Mouse (Mus musculus) stomach, embryonic 15.5 days (tissue): ENCODE measurements at regions not wholly inside any gene's neighbourhood (a gene's known extent, or its start where the extent isn't known, plus 50 kb on each side); places are given as distances from the start of the nearest gene placed in this dataset.

ENCODE experiments used
- ATAC-seq: fragments of 200-750 bp; cut with Nextera tagmentation; 2 replicates; pipeline ENCODE4 v1.8.0; 2017; ENCODE audit warnings: low read depth, moderate number of reproducible peaks, moderate TSS enrichment; ENCODE audit not compliant: insufficient read depth, low FRiP score
- H3K27ac ChIP-seq: fragments of 300-500 bp; sonication (generic); 2 replicates; pipeline ENCODE4 v1.5.1; 2015; ENCODE audit warnings: mild to moderate bottlenecking, inconsistent platforms
- H3K27me3 ChIP-seq: fragments of 300-500 bp; sonication (generic); replicated peaks from 2 replicates; pipeline ENCODE4 v1.6.1; 2015; ENCODE audit warnings: inconsistent platforms
- H3K36me3 ChIP-seq: fragments of 300-500 bp; sonication (generic); 2 replicates; pipeline ENCODE4 v1.6.1; 2015; ENCODE audit warnings: inconsistent platforms
- H3K4me1 ChIP-seq: fragments of 300-500 bp; sonication (generic); 2 replicates; pipeline ENCODE4 v1.6.1; 2015; ENCODE audit warnings: inconsistent platforms
- H3K4me2 ChIP-seq: fragments of 300-500 bp; sonication (generic); 2 replicates; pipeline ENCODE4 v1.6.1; 2015; ENCODE audit warnings: mild to moderate bottlenecking, inconsistent platforms
- H3K4me3 ChIP-seq: fragments of 300-500 bp; sonication (generic); replicated peaks from 2 replicates; pipeline ENCODE4 v1.5.1; 2015; ENCODE audit warnings: inconsistent platforms
- H3K9ac ChIP-seq: fragments of 300-500 bp; sonication (generic); 2 replicates; pipeline ENCODE4 v1.6.1; 2015; ENCODE audit warnings: inconsistent platforms
- H3K9me3 ChIP-seq: fragments of 300-500 bp; sonication (generic); 2 replicates; pipeline ENCODE4 v1.6.1; 2016; ENCODE audit warnings: inconsistent platforms
- WGBS: fragments of 180-500 bp; shearing (Covaris S2); methylation state at CpG from one replicate; pipeline ENCODE4 v1.1.7; 2015; 5-methylcytosine and 5-hydroxymethylcytosine counted together

DNA sequence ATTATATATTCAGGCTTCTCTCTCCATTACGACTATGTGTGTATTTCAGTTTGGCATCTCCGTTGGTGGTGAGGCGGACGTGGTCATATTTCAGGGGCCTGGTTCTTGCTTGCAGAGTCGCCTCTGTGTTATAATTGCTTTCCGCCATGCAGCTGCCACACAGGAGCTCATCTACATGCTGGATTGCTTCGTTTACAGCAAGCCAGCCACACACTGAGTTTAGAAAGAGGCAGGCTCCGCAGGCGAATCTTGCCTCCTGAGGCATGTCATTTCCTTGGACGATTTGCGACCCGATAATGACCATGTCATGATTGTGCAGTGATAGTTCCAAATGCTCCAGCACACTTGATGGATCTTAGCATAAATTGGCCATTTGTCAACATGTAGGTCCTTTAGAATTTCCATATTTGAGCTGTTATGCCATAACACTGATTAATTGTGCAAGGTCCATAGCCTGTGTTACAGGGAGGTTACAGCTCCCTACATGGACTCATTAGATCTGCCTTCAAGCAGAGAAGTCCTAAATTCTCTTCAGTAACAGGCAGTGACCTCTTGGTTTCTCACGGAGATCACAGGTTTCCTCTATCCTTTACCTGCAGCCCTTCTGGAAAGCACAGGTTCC, 335.9 kb downstream of the Psat1 start:
- H3K36me3 ChIP-seq = no peaks in the 10 kb centered on the region
- no peak for ATAC-seq
- 66% methylated on average over 13 of the region's 13 CpGs for WGBS

DNA sequence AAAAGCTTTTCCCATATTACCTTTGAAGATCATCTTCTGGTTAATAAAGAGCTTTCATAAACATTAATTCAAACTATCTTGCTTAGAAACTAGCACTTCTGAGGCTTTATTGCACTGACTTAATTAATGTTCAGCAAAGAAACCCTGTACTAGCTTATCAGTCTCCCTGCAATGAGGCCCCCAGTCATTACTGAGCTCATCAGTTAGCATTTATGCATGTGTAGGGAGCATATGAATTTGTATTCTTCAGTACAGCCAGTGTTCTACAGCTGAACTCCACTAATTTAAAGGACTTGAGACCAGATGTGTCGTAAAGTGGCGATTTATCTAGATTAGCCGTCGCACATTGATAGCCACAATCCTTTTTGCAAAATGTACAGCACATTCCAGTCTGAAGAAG, 340.7 kb downstream of the Psat1 start:
- no peak overlapping the region for H3K27ac ChIP-seq
- no peaks in the 10 kb centered on the region for H3K27me3 ChIP-seq
- no peaks in the 10 kb centered on the region for H3K4me1 ChIP-seq
- H3K9ac ChIP-seq = no peak overlapping the region
- WGBS = 71% methylated on average over 4 of the region's 4 CpGs
- no peak for ATAC-seq
- H3K4me3 ChIP-seq = no peak overlapping the region
- no peaks in the 10 kb centered on the region for H3K36me3 ChIP-seq
- H3K4me2 ChIP-seq = no peak overlapping the region
- H3K9me3 ChIP-seq = no peaks in the 10 kb centered on the region

More for the DNA sequence above, 335.9 kb downstream of the Psat1 start:
- Histone ChIP-seq H3K4me1 (0 out of 2 replicates have a peak, but pooled peaks cover 4% of the 10 kb centered on the region), H3K27ac (no peak overlapping the region), H3K9me3 (no peaks in the 10 kb centered on the region), H3K27me3 (no peaks in the 10 kb centered on the region), H3K4me2 (no peak overlapping the region), H3K9ac (no peak overlapping the region), H3K4me3 (no peak overlapping the region)

DNA sequence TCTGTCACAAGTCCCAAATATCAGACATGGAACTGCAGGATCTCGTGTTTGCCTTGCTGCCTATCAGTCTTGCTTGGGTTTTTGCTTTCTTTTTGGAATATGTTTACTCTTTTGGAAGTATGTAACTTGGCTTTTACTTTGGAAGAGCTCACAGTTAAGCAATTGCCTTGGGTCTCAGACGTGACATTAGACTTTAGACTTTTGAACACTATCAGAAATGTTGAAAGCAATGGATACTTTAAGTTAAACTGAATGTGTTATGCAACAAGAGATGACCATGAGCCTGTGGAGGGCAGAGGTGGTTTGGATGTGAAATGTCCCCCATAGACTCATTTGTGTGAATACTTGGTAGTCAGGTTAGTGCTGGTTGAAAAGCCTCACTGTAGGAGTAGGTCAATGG, 354.3 kb downstream of the Psat1 start:
- Histone ChIP-seq H3K27ac (no peak overlapping the region), H3K27me3 (no peaks in the 10 kb centered on the region), H3K9ac (no peak overlapping the region), H3K4me1 (no peaks in the 10 kb centered on the region), H3K4me2 (no peak overlapping the region), H3K4me3 (no peak overlapping the region), H3K9me3 (no peaks in the 10 kb centered on the region), H3K36me3 (no peaks in the 10 kb centered on the region)
- WGBS = 63% methylated on average over 2 of the region's 2 CpGs
- ATAC-seq = no peak

DNA sequence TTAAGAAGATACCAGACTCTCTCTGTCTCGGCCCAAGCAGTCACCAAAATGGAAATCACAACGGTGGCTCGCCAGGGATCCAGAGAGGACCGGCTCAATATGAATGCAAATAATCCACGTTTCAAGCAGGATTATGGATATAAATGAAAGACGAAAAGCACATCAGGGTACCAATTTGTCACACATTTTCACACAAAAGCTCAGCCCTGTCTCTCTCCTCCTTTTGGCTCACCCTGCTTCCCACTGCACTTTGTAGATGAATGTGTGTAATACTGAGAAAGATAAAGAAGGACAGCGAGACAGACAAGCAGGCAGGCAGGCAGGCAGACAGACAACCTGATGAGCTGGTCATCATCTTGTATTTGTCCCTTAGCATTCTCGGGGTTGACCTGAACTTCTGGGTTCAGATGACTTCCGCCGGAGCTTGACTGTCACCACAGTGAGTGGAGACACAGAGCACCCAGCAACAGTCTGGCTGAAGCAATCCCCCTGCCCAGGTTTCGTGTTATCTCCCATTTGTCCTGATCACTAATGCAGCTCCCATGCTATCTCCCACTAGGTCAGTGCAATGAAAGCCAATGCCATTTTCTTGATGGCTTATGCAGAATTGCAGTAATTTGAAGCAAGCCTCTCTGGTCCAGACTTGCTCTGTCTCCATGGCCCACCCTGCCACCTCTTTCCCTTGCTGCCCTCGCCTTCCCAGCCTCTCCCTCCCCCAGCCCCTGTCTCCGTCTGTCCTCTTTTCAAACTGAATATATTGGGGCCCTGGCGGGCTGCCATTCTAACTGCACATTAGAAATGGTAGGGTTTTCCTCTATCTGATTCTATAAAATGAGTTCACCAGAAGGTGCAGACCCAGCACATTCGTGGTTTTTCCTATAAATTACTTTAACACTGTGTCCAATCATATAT, 363.1 kb downstream of the Psat1 start:
- Histone ChIP-seq H3K4me3 (no peak overlapping the region), H3K9ac (no peak overlapping the region), H3K4me1 (no peaks in the 10 kb centered on the region), H3K27me3 (no peaks in the 10 kb centered on the region), H3K4me2 (no peak overlapping the region), H3K9me3 (no peaks in the 10 kb centered on the region), H3K36me3 (no peaks in the 10 kb centered on the region), H3K27ac (no peak overlapping the region)
- ATAC-seq = no peak
- WGBS = 80% methylated on average over 15 of the region's 15 CpGs

DNA sequence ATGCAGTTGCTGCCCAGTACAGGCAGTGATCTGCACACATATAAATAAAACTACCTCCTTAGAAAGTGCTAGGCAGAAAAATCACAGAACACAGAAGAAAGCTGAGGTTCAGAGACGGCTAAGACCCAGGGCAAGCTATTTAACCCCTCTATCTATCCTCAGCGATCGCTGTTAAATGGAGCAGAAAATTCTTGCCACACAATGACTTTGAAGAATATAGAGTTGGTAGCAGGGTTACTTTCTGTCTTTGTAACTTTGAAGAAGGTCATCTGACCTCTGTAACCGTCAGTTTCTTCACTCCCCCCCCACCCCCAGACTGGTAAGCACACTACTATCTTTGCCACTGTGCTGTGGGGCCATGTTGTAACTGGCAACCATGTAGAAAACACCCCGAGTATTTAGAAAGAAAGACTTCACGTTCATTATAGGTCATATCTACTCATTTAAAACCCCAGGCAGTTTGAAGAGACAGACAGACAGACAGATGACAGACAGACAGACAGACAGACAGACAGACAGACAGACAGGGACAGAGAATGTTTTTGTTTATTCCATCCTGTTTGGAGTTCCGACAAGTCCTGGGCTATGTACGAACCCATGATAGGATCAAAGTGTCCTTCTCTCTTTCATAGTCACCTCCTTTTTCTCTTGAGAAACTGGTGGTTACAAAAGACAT, 363.9 kb downstream of the Psat1 start:
- ATAC-seq = no peak
- H3K4me1 ChIP-seq = no peaks in the 10 kb centered on the region
- 83% methylated on average over 8 of the region's 8 CpGs for WGBS
- H3K9ac ChIP-seq = no peak overlapping the region
- H3K4me3 ChIP-seq = no peak overlapping the region
- H3K9me3 ChIP-seq = no peaks in the 10 kb centered on the region
- H3K36me3 ChIP-seq = no peaks in the 10 kb centered on the region
- H3K4me2 ChIP-seq = no peak overlapping the region
- no peaks in the 10 kb centered on the region for H3K27me3 ChIP-seq
- no peak overlapping the region for H3K27ac ChIP-seq

DNA sequence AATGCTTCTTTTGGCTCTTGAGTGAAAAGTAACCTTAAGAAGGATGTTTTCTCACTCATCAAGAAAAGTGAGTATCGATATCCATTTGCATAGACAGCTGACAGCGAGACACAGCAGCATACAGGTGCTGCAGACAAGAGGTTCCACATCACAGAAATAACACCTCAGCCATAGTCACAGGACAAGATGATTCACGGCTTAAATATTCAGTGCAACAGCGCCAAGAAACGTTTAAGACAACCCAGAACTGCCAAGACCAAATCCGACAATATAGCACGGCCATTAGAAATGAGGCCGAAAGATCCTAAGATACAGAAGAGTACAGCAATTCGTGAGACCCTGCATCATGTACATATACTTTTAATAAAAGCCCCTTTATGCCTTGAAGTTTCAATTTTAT, 375.9 kb downstream of the Psat1 start:
- no peak overlapping the region for H3K4me2 ChIP-seq
- H3K9ac ChIP-seq = no peak overlapping the region
- no peak for ATAC-seq
- no peak overlapping the region for H3K4me3 ChIP-seq
- H3K27me3 ChIP-seq = no peaks in the 10 kb centered on the region
- H3K27ac ChIP-seq = no peak overlapping the region
- 83% methylated on average over 9 of the region's 9 CpGs for WGBS
- H3K9me3 ChIP-seq = no peaks in the 10 kb centered on the region
- no peaks in the 10 kb centered on the region for H3K4me1 ChIP-seq
- H3K36me3 ChIP-seq = no peaks in the 10 kb centered on the region

DNA sequence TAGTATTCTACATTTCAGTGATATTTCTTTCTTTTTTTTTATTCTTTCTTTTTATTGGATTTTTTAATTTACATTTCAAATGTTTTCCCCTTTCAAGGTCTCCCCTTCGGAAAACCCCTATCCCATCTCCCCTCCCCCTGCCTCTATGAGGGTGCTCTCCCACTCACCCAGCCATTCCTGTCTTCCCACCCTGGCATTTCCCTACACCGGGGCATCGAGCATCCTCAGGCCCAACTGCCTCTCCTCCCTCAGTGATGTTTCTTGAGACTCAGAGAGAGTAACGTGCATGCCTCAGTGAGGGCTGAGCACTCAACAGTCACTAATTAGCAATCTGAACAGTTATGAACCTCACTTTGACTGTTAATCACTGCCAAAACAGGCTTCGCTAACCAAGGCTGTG, 385.6 kb downstream of the Psat1 start:
- no peak overlapping the region for H3K9ac ChIP-seq
- no peaks in the 10 kb centered on the region for H3K9me3 ChIP-seq
- 92% methylated on average over 5 of the region's 5 CpGs for WGBS
- no peaks in the 10 kb centered on the region for H3K27me3 ChIP-seq
- H3K27ac ChIP-seq = no peak overlapping the region
- H3K4me1 ChIP-seq = no peaks in the 10 kb centered on the region
- H3K4me2 ChIP-seq = no peak overlapping the region
- ATAC-seq = no peak
- no peak overlapping the region for H3K4me3 ChIP-seq
- no peaks in the 10 kb centered on the region for H3K36me3 ChIP-seq

DNA sequence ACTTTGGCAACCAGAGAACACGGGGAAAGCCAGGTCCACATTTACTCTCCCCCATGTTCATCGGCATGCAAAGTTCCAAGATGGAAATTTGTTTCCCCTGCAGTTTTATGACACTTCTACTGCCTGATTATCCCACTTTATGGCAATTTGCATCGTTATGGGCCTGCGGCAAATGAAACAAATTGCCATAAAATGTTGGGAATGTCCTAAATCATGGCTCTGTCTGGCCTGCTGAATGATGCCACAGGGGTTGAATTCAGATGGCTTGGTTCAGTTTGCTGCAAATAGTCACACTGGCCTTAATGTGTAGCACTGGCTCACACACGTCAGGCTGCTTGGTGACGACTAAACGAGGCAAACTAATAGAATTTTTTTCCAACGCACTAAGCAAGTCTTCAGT, 393.2 kb downstream of the Psat1 start:
- WGBS = 87% methylated on average over 8 of the region's 8 CpGs

DNA sequence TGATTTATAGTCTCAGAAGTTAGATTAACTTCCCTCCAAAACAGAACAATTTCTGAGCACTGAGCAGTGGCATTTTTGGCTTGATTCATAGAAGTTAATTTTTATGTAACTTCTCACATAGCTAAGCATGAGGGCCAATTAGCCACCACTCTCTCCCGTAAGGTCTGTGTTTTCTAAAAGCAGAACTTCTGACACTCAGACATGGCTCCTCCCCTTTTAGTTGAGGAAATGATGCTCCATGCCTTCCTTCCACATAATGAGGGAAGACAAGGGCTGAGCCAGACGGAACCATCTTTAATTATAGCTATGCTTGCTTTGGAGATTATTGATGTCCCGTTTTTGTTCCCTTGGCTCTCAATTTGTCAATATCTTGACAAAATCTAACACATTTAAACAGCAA, 429.3 kb downstream of the Psat1 start:
- WGBS = 66% methylated on average over 3 of the region's 3 CpGs
- no peaks in the 10 kb centered on the region for H3K4me1 ChIP-seq
- H3K27ac ChIP-seq = no peak overlapping the region
- H3K4me3 ChIP-seq = no peak overlapping the region
- H3K9ac ChIP-seq = no peak overlapping the region
- no peaks in the 10 kb centered on the region for H3K27me3 ChIP-seq
- H3K4me2 ChIP-seq = no peak overlapping the region
- H3K9me3 ChIP-seq = no peaks in the 10 kb centered on the region
- H3K36me3 ChIP-seq = no peaks in the 10 kb centered on the region
- no peak for ATAC-seq

More for the DNA sequence above, 393.2 kb downstream of the Psat1 start:
- H3K4me3 ChIP-seq = no peak overlapping the region
- H3K4me2 ChIP-seq = no peak overlapping the region
- H3K36me3 ChIP-seq = no peaks in the 10 kb centered on the region
- ATAC-seq = no peak
- no peak overlapping the region for H3K27ac ChIP-seq
- H3K9ac ChIP-seq = no peak overlapping the region
- H3K27me3 ChIP-seq = no peaks in the 10 kb centered on the region
- no peaks in the 10 kb centered on the region for H3K9me3 ChIP-seq
- no peaks in the 10 kb centered on the region for H3K4me1 ChIP-seq

DNA sequence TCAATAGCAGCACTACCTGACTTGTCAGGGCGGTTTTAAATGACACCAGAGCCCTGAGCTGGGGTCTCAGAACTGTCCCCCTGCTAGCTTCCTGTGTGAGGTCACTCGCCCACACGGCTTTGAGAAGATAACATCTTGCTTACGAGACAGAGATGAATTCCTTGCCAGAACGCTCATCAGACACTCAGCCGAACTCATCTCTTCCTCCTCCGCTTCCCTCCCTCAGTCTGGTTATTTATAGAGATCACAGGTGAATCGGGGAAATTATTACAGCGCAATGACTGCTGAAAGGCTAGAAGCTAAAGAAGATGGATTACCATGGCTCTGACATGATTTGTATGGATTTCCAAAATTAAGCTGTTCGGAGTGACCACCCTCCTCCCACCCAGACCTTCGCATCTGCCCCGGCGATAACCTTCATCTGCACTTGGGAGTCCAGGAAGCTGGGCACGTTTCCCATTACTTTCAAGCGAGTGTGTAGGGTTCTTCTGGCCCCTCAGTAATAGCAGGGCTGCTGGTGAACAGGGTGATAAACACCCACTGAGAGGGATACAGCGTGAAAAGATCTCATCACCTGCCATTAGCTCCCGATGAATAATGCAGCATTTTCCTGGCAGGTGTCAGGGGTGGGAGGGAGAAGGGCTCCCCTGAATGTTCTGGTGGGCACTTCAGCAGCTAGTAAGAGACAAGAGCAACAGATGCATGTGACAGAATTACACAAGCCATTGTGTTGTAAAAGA, 430.4 kb downstream of the Psat1 start:
- H3K9ac ChIP-seq = no peak overlapping the region
- no peaks in the 10 kb centered on the region for H3K9me3 ChIP-seq
- no peaks in the 10 kb centered on the region for H3K27me3 ChIP-seq
- no peak overlapping the region for H3K27ac ChIP-seq
- no peak for ATAC-seq
- H3K36me3 ChIP-seq = no peaks in the 10 kb centered on the region
- no peak overlapping the region for H3K4me2 ChIP-seq
- H3K4me1 ChIP-seq = no peaks in the 10 kb centered on the region
- H3K4me3 ChIP-seq = no peak overlapping the region
- 25% methylated on average over 17 of the region's 17 CpGs for WGBS

DNA sequence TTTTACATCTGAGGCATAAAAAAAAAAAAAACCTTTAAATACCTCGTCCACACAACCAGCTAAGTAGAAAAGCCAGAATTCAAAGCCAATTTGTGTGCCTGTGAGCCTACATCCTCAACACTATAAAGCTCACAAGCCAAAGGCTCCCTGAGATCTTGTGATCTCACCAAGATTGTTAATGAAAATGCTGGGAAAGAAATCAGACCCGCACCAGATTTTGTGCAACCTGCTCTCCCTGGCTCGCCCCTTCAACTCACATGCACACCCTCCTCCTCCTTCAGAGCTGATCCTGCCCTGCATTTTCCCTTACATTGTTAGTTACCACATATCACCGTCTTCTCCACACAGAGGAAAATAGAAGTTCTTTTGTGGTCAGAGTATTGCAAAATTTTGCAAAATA, 433.9 kb downstream of the Psat1 start:
- H3K36me3 ChIP-seq = no peaks in the 10 kb centered on the region
- no peak overlapping the region for H3K4me2 ChIP-seq
- H3K4me1 ChIP-seq = no peaks in the 10 kb centered on the region
- no peaks in the 10 kb centered on the region for H3K9me3 ChIP-seq
- no peaks in the 10 kb centered on the region for H3K27me3 ChIP-seq
- no peak overlapping the region for H3K27ac ChIP-seq
- no peak overlapping the region for H3K9ac ChIP-seq
- no peak overlapping the region for H3K4me3 ChIP-seq
- 80% methylated on average over 4 of the region's 4 CpGs for WGBS
- ATAC-seq = no peak
